ENCODE assay signal across 19 mouse cellular contexts in the genomic region with DNA sequence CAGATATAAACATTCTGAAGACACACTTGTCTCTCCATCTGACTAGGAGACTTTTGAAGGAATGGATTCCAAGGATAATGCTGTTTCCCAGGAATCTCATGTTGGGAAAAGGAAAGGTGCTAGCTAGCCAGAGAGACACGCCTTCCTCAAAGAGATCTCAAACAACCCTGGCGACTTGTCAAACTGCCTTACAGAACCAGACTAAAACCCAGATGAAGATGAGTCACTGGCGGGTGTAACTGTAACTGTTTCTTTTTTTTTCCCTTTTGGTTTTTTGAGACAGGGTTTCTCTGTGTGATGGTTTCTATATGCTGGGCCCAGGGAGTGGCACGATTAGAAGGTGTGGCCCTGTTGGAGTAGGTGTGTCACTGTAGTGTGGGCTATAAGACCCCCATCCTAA. TPM values are rescaled to one million over a fixed set of nuclear protein-coding genes. Genes with fewer than 3 reads are reported as not detected.
DNase-seq lines count a peak whose midpoint lies in the region; ATAC-seq and TF ChIP-seq lines count a peak whose summit lies in the region.
"Had no signal": no experiment of that assay in that cellular context is flagged by ENCODE, and none has a peak within 500 bp of the region (broad histone marks: within the 10 kb centered on the region; RNA-seq: fewer than 3 reads in every experiment).

No protein-coding gene starts in this region.

- peak in 1 of 2 experiments; percentile 37; a peak in 1 of 4 replicates for TF ChIP-seq EP300 in MEL (IDR thresholded peaks at IDR 0.05; ENCODE audit: low read depth in 1 of 2, low read length in 2 of 2)

- peak overlapping the region; percentile 12; the same call in 1 of the 2 replicates for H3K9ac ChIP-seq in MEL (ENCODE audit: control insufficient read depth, low read depth, low read length, poor library complexity, severe bottlenecking)
- H3K9ac ChIP-seq in intestine, embryonic 16.5 days (ENCODE audit: low read depth, low read length) = no peak overlapping the region
- H3K9ac ChIP-seq: embryonic facial prominence, embryonic 15.5 days had no signal

- H3K4me1 ChIP-seq in MEL (ENCODE audit: control insufficient read depth in 1 of 2, insufficient read depth in 2 of 2, low read length in 2 of 2) = peaks cover 5 to 14% of the 10 kb centered on the region in 2 experiments
- peaks cover 11% of the 10 kb centered on the region for H3K4me1 ChIP-seq in intestine, embryonic 16.5 days (ENCODE audit: control insufficient read depth, insufficient read depth, low read length)
- H3K4me1 ChIP-seq: hindbrain, embryonic 10.5 days had no signal

- DNase-seq in left cerebral cortex, adult 18-20 months (ENCODE audit: low spot score in 2 of 2) = peak; percentile 44 to 52
- DNase-seq in left cerebral cortex, postnatal 4 days = no peak
- DNase-seq in 416B (ENCODE audit: low read depth) (peak; percentile 76), MEL (ENCODE audit: low read depth, low spot score) (peak; percentile 61)
- DNase-seq in ovary, adult 18-20 months (ENCODE audit: low spot score) = no peak
- DNase-seq: cerebellum, adult 11 months; cerebellum, postnatal 14 days; embryo, embryonic 11 days; heart, adult 11 months; lung, adult 18-20 months; lung, postnatal 4 days had no signal

- WGBS in macrophage (ENCODE audit: missing documents) = 51% methylated on average over 4 of the region's 4 CpGs
- 56% methylated on average over 4 of the region's 4 CpGs for WGBS in intestine, embryonic 16.5 days

- TF ChIP-seq RAD21 in MEL (IDR thresholded peaks at IDR 0.05; ENCODE audit: low read depth, low read length) = no peak

- H3K27ac ChIP-seq in MEL (ENCODE audit: control insufficient read depth, low read depth, low read length) (peak overlapping the region; percentile 39; the same call in 1 of the 2 replicates), macrophage (peak overlapping the region; percentile 5; the same call in 1 of the 2 replicates)
- H3K27ac ChIP-seq in intestine, embryonic 16.5 days (ENCODE audit: low read length) = no peak overlapping the region
- H3K27ac ChIP-seq: embryonic facial prominence, embryonic 15.5 days; hindbrain, embryonic 10.5 days; kidney, postnatal 0 days; layer of hippocampus, adult 2 months had no signal

- no peak for TF ChIP-seq CTCF in MEL (IDR thresholded peaks at IDR 0.05 in 2 of 3, conservative IDR thresholded peaks at IDR 0.05 in 1 of 3; ENCODE audit: control insufficient read depth in 1 of 3, insufficient read depth in 1 of 3, low read depth in 2 of 3, low read length in 3 of 3, poor library complexity in 1 of 3, severe bottlenecking in 1 of 3)

- no peaks in the 10 kb centered on the region for H3K9me3 ChIP-seq in MEL (replicated peaks; ENCODE audit: insufficient read depth, low read length)
- peaks cover 5% of the 10 kb centered on the region for H3K9me3 ChIP-seq in intestine, embryonic 16.5 days (ENCODE audit: control insufficient read depth, low read length)
- H3K9me3 ChIP-seq: embryonic facial prominence, embryonic 15.5 days; hindbrain, embryonic 10.5 days had no signal

- no peak for TF ChIP-seq POLR2A in MEL (IDR thresholded peaks at IDR 0.05; ENCODE audit: control insufficient read depth in 1 of 2, insufficient read depth in 1 of 2, low read depth in 1 of 2, low read length in 2 of 2, poor library complexity in 1 of 2)

- no peak for ATAC-seq in intestine, embryonic 16.5 days
- ATAC-seq: forebrain, embryonic 14.5 days had no signal

- H3K27me3 ChIP-seq in MEL (ENCODE audit: control insufficient read depth in 1 of 2, insufficient read depth in 2 of 2, low read length in 2 of 2) = no peaks in the 10 kb centered on the region
- H3K27me3 ChIP-seq in intestine, embryonic 16.5 days (replicated peaks; ENCODE audit: control insufficient read depth, insufficient read depth, low read length) = no peaks in the 10 kb centered on the region
- H3K27me3 ChIP-seq: embryonic facial prominence, embryonic 15.5 days had no signal

- H3K4me2 ChIP-seq in intestine, embryonic 16.5 days (ENCODE audit: low read depth, low read length) = no peak overlapping the region
- H3K4me2 ChIP-seq: embryonic facial prominence, embryonic 15.5 days; midbrain, embryonic 11.5 days had no signal

- H3K36me3 ChIP-seq in MEL (ENCODE audit: control insufficient read depth in 1 of 2, insufficient read depth in 2 of 2, low read length in 2 of 2) (peaks cover 0 to 12% of the 10 kb centered on the region in 2 experiments; a peak in 2 of 4 replicates), macrophage (ENCODE audit: inconsistent target) (no peaks in the 10 kb centered on the region)
- no peaks in the 10 kb centered on the region for H3K36me3 ChIP-seq in intestine, embryonic 16.5 days (ENCODE audit: control insufficient read depth, insufficient read depth, low read length)
- H3K36me3 ChIP-seq: embryonic facial prominence, embryonic 15.5 days; hindbrain, embryonic 10.5 days had no signal

- H3K4me3 ChIP-seq in MEL (ENCODE audit: control insufficient read depth in 1 of 2, insufficient read depth in 1 of 2, low read depth in 2 of 2, low read length in 2 of 2) = no peak overlapping the region
- H3K4me3 ChIP-seq in macrophage (ENCODE audit: inconsistent target) = no peak overlapping the region
- no peak overlapping the region for H3K4me3 ChIP-seq in intestine, embryonic 16.5 days (ENCODE audit: low read length)
- H3K4me3 ChIP-seq: embryonic facial prominence, embryonic 15.5 days; hindbrain, embryonic 10.5 days; layer of hippocampus, adult 2 months had no signal

- intact Hi-C loops in left cerebral cortex, postnatal 4 days (cut with DNase I) = no loop called here

- H3K79me2 ChIP-seq in MEL (ENCODE audit: control insufficient read depth, insufficient read depth, low read length, poor library complexity) (no peaks in the 10 kb centered on the region), macrophage (ENCODE audit: inconsistent target) (no peaks in the 10 kb centered on the region)

TF ChIP-seq in MEL, 35 proteins besides CTCF, POLR2A, EP300 and RAD21:
- TF ChIP-seq CHD1 (IDR thresholded peaks at IDR 0.05; ENCODE audit: low read depth, low read length) = no peak
- TF ChIP-seq MAX (IDR thresholded peaks at IDR 0.05; ENCODE audit: low read length) = no peak
- no peak for TF ChIP-seq TBP (IDR thresholded peaks at IDR 0.05; ENCODE audit: low read depth, low read length)
- no peak for TF ChIP-seq NRF1 (IDR thresholded peaks at IDR 0.05; ENCODE audit: insufficient read depth, low read depth, low read length, poor library complexity, severe bottlenecking)
- TF ChIP-seq JUND (IDR thresholded peaks at IDR 0.05; ENCODE audit: low read depth, low read length) = 0 out of 2 replicates have a peak, but pooled peaks have one; percentile 36
- TF ChIP-seq CHD2 (IDR thresholded peaks at IDR 0.05; ENCODE audit: low read length) = no peak
- TF ChIP-seq RCOR1 (IDR thresholded peaks at IDR 0.05; ENCODE audit: low read depth, low read length) = no peak
- TF ChIP-seq MAFK (IDR thresholded peaks at IDR 0.05; ENCODE audit: borderline replicate concordance, low read depth, low read length) = no peak
- TF ChIP-seq USF2 (IDR thresholded peaks at IDR 0.05; ENCODE audit: borderline replicate concordance in 1 of 2, insufficient read depth in 1 of 2, low read depth in 1 of 2, low read length in 2 of 2) = no peak
- no peak for TF ChIP-seq KAT2A (conservative IDR thresholded peaks at IDR 0.05; ENCODE audit: low read depth, low read length)
- no peak for TF ChIP-seq MYB (IDR thresholded peaks at IDR 0.05; ENCODE audit: low read depth, low read length)
- 0 out of 2 replicates have a peak, but pooled peaks have one; percentile 49 for TF ChIP-seq ZNF384 (IDR thresholded peaks at IDR 0.05; ENCODE audit: low read depth, low read length)
- TF ChIP-seq UBTF (IDR thresholded peaks at IDR 0.05; ENCODE audit: borderline replicate concordance, insufficient read depth, low read depth, low read length) = no peak
- no peak for TF ChIP-seq GABPA (IDR thresholded peaks at IDR 0.05; ENCODE audit: low read depth, low read length)
- no peak for TF ChIP-seq ELF1 (IDR thresholded peaks at IDR 0.05; ENCODE audit: low read depth, low read length)
- TF ChIP-seq ZC3H11A (IDR thresholded peaks at IDR 0.05; ENCODE audit: low read depth, low read length) = no peak
- TF ChIP-seq TAL1 (IDR thresholded peaks at IDR 0.05; ENCODE audit: low read length) = no peak
TF ChIP-seq in MEL: peak in this region for 2.

RNA-seq across cellular contexts. Expression of a gene that starts 15.2 kb away (rescaled TPM):
- 10 to 100 TPM; 22.6 to 23.3 TPM for total RNA-seq in left cerebral cortex, adult 18-20 months (2021)
- 10 to 100 TPM; 40.9 to 43.2 TPM for total RNA-seq in left cerebral cortex, postnatal 4 days (2021)
- 20.6 and 29.4 TPM in 2 replicates for total RNA-seq in MEL (2012; rRNA removed)
- polyA plus RNA-seq in MEL (2012; ENCODE audit: insufficient read depth in 1 of 2, insufficient read length in 2 of 2, low read depth in 1 of 2, low replicate concordance in 2 of 2, missing spikeins in 1 of 2) (10 to 100 TPM; 58.8 to 87.9 TPM), macrophage (2018) (294 to 476 TPM (median 316 TPM) in 3 replicates)
- 1,000 to 10,000 TPM in 19 of 26 experiments, 100 to 1,000 TPM in 7; 688 to 3,418 (median 1,422) TPM for total RNA-seq in macrophage (2018; cell fraction: chromatin; rRNA removed)
- 100 to 1,000 TPM; 187 to 587 (median 339) TPM for total RNA-seq in macrophage (2018; cell fraction: cytosol; rRNA removed)
- 1,000 to 10,000 TPM in 10 of 26 experiments, 100 to 1,000 TPM in 16; 382 to 1,913 (median 872) TPM for total RNA-seq in macrophage (2018; cell fraction: nucleus; rRNA removed)
- 64.3 and 66.2 TPM in 2 replicates for polyA plus RNA-seq in intestine, embryonic 16.5 days (2015; fragmentation: Nextera tagmentation; extraction: Ambion mirVana)

RNA-seq across cellular contexts. Expression of a gene that starts 19.8 kb away (rescaled TPM):
- 10 to 100 TPM; 15.9 to 17.0 TPM for total RNA-seq in left cerebral cortex, adult 18-20 months (2021)
- 10 to 100 TPM; 20.3 to 21.3 TPM for total RNA-seq in left cerebral cortex, postnatal 4 days (2021)
- total RNA-seq in MEL (2012; rRNA removed) = 1.1 and 1.2 TPM in 2 replicates
- 1 to 10 TPM in 1 of 2 experiments, not detected in 1; 2.4 TPM for polyA plus RNA-seq in MEL (2012; ENCODE audit: insufficient read depth in 1 of 2, insufficient read length in 2 of 2, low read depth in 1 of 2, low replicate concordance in 2 of 2, missing spikeins in 1 of 2)
- 10 to 100 TPM in 9 of 26 experiments, 1 to 10 TPM in 16, under 1 TPM in 1; 0.81 to 20.7 (median 8.2) TPM for total RNA-seq in macrophage (2018; cell fraction: chromatin; rRNA removed)
- total RNA-seq in macrophage (2018; cell fraction: cytosol; rRNA removed) = 1 to 10 TPM in 18 of 26 experiments, under 1 TPM in 8; 0.28 to 5.3 (median 2.3) TPM
- total RNA-seq in macrophage (2018; cell fraction: nucleus; rRNA removed) = 10 to 100 TPM in 1 of 26 experiments, 1 to 10 TPM in 23, under 1 TPM in 2; 0.61 to 15.0 (median 3.5) TPM
- polyA plus RNA-seq in macrophage (2018) = 1.9 to 4.8 TPM (median 2.1 TPM) in 3 replicates
- polyA plus RNA-seq in intestine, embryonic 16.5 days (2015; fragmentation: Nextera tagmentation; extraction: Ambion mirVana) = 1.4 TPM in 2 replicates

Comparison
In these comparisons a context has a peak if more than half of its experiments do, and no peak if none do; other contexts are left out.
1. DNase-seq: peak in left cerebral cortex, adult 18-20 months (2 of 2), 416B (single experiment) and MEL (single experiment); none in left cerebral cortex, postnatal 4 days (single experiment) and ovary, adult 18-20 months (single experiment).